Mouse (Mus musculus) heart, embryonic 10.5 days (tissue): ENCODE data around the gene Pnpo. TPM values are rescaled to one million over a fixed set of nuclear protein-coding genes. Genes with fewer than 3 reads are reported as not detected.

ENCODE experiments used
- DNase-seq: peaks from one replicate; pipeline ENCODE4 v3.0.0-alpha.2; 2017; ENCODE audit warnings: low spot score
- H3K27ac ChIP-seq: fragments of 300-500 bp; sonication (generic); 2 replicates; pipeline ENCODE4 v1.5.1; 2016; ENCODE audit warnings: mild to moderate bottlenecking
- H3K27me3 ChIP-seq: fragments of 300-500 bp; sonication (generic); 2 replicates; pipeline ENCODE4 v1.6.1; 2016; ENCODE audit warnings: mild to moderate bottlenecking; ENCODE audit not compliant: poor library complexity, insufficient read depth, severe bottlenecking
- H3K36me3 ChIP-seq: fragments of 300-500 bp; sonication (generic); 2 replicates; pipeline ENCODE4 v1.6.1; 2016; ENCODE audit warnings: mild to moderate bottlenecking, moderate library complexity
- H3K4me1 ChIP-seq: fragments of 300-500 bp; sonication (generic); 2 replicates; pipeline ENCODE4 v1.6.1; 2016; ENCODE audit warnings: mild to moderate bottlenecking
- H3K4me3 ChIP-seq: fragments of 300-500 bp; sonication (generic); 2 replicates; pipeline ENCODE4 v1.5.1; 2016; ENCODE audit warnings: mild to moderate bottlenecking, moderate library complexity
- H3K9me3 ChIP-seq: fragments of 300-500 bp; sonication (generic); 2 replicates; pipeline ENCODE4 v1.6.1; 2016; ENCODE audit warnings: mild to moderate bottlenecking, moderate library complexity
- WGBS: fragments of 180-500 bp; shearing (Covaris S2); methylation state at CpG from one replicate; pipeline ENCODE4 v1.1.7; 2016; 5-methylcytosine and 5-hydroxymethylcytosine counted together
- polyA plus RNA-seq: library from polyadenylated mRNA; unstranded; fragments of >200 nt; fragmentation: Nextera tagmentation; extraction: Ambion mirVana; gene quantifications from 2 replicates; pipeline ENCODE4 v1.2.1, GENCODE M21; 2016

Pnpo gene
- polyA plus RNA-seq, 1 experiment from 2014 or later = 72.6 TPM

DNA sequence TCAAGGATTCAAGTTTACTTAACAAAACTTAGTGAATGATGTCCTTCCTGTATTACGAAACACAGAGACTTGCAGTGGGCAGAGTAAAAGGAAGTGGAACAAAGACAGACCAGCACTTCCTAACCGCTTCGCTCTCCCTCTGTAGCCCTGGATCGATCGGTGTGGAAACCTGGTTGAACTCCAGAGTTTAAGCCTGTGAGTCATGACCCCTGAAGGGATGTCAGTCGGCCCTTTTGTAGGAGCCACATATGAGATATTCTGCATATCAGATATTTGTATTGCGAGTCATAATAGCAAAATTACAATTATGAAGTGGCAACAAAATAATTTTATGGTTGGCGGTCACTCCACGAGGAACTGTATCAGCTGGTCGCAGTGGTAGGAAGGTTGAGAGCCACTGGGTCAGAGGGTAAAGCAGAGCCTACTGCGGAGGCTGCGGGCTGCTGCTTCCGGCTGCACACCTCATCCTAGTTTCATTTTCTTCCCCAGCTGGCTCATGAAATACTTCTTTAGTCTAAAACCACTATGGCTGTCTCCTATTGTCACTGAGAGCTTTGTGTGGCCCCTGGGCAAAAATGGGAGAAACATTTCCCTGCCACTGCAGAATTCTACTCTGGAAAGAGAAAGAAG lies 23.2 kb upstream of the Pnpo start:
- no peak for DNase-seq
- peak overlapping the region; percentile 59 for H3K27ac ChIP-seq
- peaks cover 64% of the 10 kb centered on the region for H3K4me1 ChIP-seq
- H3K36me3 ChIP-seq = peaks cover 14% of the 10 kb centered on the region
- no peaks in the 10 kb centered on the region for H3K9me3 ChIP-seq
- peak overlapping the region; percentile 8; the same call in 1 of the 2 replicates for H3K4me3 ChIP-seq
- 81% methylated on average over 13 of the region's 13 CpGs for WGBS
- no peaks in the 10 kb centered on the region for H3K27me3 ChIP-seq

DNA sequence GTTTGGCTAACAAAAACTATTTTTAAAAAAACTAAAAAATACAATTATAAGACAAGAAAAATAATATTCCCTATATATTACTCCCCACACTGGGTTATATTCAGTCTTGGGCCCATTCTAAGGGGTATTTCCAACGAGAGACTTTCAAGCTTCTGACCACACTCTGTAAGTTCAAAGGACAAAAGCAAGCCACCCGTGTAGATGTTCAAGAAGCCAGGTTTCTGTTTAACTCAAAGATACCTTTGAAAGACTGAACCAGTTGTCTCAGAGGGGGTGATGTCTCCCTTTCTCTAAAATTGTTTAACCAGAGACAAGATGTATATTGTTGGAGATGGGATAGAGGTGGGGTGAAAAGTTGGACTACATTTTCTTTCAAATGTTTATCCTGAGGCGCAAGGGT lies 22.4 kb upstream of the Pnpo start:
- peaks cover 59% of the 10 kb centered on the region for H3K4me1 ChIP-seq
- WGBS = 87% methylated on average over 3 of the region's 3 CpGs

DNA sequence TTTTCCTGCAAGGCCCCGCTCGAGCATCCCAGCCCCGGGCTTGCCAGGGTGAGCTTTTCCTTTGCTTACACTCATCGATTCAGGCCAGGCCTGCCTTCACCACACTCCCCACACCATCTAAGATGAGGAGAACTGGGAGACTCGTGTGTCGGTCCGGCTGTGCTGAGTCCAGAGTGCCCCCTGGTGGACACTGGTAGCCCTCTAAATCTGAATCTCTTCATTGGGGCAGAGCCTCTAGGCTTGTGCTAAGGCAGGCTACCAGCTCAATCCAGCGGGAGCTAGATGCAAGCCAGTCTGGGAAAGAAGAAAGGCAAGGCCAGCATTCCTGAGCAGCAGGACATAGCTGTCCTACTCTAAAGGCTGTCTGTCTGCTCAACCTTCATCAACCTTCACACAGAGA lies 19.8 kb upstream of the Pnpo start:
- Histone ChIP-seq H3K27me3 (no peaks in the 10 kb centered on the region), H3K9me3 (no peaks in the 10 kb centered on the region), H3K27ac (no peak overlapping the region), H3K4me3 (no peak overlapping the region), H3K36me3 (peaks cover 47% of the 10 kb centered on the region), H3K4me1 (peaks cover 38% of the 10 kb centered on the region)
- DNase-seq = peak; percentile 89
- 22% methylated on average over 8 of the region's 8 CpGs for WGBS

More for the DNA sequence above, 22.4 kb upstream of the Pnpo start:
- Histone ChIP-seq H3K4me3 (no peak overlapping the region), H3K9me3 (no peaks in the 10 kb centered on the region), H3K27me3 (no peaks in the 10 kb centered on the region), H3K36me3 (peaks cover 23% of the 10 kb centered on the region), H3K27ac (no peak overlapping the region)
- no peak for DNase-seq

DNA sequence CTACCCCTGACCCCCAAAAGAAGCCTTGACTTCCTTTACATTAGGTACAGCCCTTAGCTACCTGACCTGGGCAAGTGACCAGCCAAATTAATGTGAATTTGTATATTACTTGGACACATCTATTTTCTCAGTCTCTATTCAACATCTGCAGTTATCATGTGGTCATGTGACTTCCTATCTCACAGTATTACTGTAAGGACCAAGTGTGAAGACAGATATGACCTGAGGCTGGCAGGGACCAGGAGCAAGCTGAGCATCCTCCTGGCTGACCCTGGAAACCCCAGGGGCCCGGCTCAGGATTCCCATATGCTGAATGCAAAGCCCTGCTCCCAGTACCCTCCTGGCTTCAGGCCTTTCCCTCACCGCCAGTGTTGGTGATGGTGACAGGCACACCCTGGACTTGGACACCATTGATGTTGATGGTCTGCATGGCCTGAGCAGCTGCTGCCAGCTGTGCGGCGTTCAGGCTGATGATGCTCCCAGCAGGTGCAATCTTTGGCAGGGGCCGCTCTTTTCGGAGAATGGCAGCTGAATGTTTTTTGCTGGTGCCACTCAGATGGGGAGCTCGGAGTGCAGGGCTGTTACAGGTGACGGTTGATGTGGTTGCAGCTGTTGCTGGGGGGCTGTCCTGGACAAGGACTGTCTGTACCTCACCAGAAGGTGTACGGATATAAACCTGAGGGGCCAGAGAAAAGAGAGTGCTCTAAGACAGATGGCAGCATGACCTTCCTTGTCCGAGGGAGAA lies 13.4 kb upstream of the Pnpo start:
- Histone ChIP-seq H3K4me3 (no peak overlapping the region), H3K27ac (no peak overlapping the region)

DNA sequence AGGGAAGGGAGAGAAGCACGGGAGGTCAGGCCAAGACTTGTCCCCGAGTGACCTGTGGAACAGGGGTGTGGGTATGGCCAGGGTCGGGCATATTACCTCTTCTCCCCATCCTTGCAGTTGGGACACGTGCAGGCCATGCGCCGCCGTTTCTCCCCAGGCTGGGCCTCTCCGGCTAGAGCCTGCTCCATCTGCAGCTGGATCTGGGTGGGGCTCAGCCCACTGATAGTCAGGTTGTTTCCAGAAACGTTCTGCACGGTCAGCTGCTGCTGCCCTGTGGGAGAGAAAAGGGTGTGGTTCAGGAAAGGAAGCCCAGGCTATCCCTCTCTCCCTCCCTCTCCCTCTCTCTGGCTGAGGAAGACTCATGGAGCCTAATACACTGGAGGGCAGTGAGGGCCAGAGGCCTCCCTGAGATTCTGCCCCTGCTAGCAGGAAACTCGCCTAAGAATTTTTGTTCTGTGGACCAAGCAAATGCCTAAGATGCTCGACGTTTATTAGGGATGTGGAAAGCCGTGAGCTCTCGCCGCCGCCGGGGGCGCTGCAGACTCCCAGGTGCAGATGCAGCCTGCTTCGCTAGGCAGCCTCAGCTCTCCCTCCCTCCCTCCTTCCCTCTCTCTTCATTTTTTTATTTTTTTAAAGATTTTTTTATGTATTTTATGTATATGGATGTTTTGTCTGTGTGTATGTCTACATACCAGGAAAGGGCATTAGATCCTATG lies 12.4 kb upstream of the Pnpo start:
- H3K4me3 ChIP-seq = no peak overlapping the region
- no peaks in the 10 kb centered on the region for H3K27me3 ChIP-seq
- 60% methylated on average over 20 of the region's 20 CpGs for WGBS
- no peaks in the 10 kb centered on the region for H3K9me3 ChIP-seq
- H3K4me1 ChIP-seq = peaks cover 12% of the 10 kb centered on the region; the same call in 1 of the 2 replicates
- DNase-seq = peak; percentile 90
- peaks cover 97% of the 10 kb centered on the region for H3K36me3 ChIP-seq
- H3K27ac ChIP-seq = peak overlapping the region; percentile 38; the same call in 1 of the 2 replicates

More for the DNA sequence above, 13.4 kb upstream of the Pnpo start:
- Histone ChIP-seq H3K4me1 (peaks cover 16% of the 10 kb centered on the region; the same call in 1 of the 2 replicates), H3K9me3 (no peaks in the 10 kb centered on the region), H3K27me3 (no peaks in the 10 kb centered on the region), H3K36me3 (peaks cover 97% of the 10 kb centered on the region)
- no peak for DNase-seq
- WGBS = 93% methylated on average over 10 of the region's 10 CpGs

DNA sequence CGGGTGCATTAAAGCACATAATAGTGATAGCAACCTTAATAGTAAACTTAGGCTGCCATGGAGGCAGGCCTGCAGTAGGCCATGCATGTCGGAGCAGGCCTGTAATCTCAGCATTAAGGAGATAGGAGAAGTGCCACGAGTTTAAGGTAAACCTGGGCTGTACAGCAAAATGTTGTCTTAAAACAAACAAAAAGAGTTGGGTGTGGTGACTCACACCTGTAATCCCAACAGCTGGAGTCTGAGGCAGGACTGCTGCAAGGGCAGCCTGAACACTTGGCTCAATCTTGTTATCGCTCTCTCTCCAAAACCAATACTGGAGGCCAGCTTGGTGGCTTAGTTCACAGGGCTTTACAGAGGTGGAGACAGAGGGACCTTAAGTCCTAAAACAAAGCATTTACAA lies 11.3 kb upstream of the Pnpo start:
- WGBS = 82% methylated on average over 4 of the region's 4 CpGs
- H3K27me3 ChIP-seq = no peaks in the 10 kb centered on the region
- H3K4me3 ChIP-seq = no peak overlapping the region
- H3K9me3 ChIP-seq = no peaks in the 10 kb centered on the region
- peaks cover 95% of the 10 kb centered on the region for H3K36me3 ChIP-seq
- H3K4me1 ChIP-seq = peaks cover 8% of the 10 kb centered on the region; the same call in 1 of the 2 replicates
- no peak for DNase-seq
- H3K27ac ChIP-seq = peak overlapping the region; percentile 38; the same call in 1 of the 2 replicates

DNA sequence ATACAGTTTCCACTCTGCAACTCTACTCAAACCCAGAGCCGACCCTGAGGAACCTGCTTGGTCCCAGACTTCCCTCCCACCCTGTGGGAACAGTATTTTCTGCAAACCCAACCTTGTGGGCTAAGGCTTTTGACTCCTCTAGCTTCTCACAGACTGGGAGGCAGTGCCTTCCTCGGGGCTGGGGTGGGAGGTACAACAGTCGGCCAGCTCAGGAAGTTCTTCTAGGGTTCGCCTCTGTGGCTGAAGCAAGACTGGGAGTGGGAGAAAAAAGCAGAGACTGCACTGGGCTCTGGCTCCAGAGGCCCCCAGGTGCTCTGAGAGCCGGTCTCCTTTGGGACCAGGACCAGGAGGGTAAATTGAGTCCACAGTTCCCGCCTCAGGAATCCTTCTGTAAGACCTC lies 9.1 kb upstream of the Pnpo start:
- 74% methylated on average over 6 of the region's 6 CpGs for WGBS
- peaks cover 88% of the 10 kb centered on the region for H3K36me3 ChIP-seq
- peak overlapping the region; percentile 25; the same call in 1 of the 2 replicates for H3K27ac ChIP-seq
- H3K4me1 ChIP-seq = peaks cover 13% of the 10 kb centered on the region; the same call in 1 of the 2 replicates
- no peak overlapping the region for H3K4me3 ChIP-seq
- no peak for DNase-seq
- H3K9me3 ChIP-seq = no peaks in the 10 kb centered on the region
- H3K27me3 ChIP-seq = no peaks in the 10 kb centered on the region

DNA sequence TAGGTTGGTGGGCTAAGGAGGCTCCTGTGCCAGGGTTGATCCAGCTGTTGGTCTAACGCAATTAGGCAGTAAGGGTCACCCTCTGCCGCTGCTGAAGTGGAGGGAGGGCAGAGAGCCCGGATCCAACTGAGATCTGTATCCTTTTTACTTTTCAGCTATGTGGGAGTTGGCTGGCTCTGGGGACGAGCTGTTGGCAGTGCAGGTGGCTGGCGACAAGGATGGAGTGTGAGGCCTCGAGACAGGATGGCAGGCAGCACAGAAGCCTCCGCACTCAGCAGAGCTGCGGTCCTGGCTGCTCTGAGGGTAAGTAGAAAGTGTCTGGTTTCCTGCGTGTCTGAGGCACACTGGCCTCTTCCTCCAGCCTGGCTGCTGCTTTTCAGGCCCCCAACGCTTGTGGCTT lies 8.6 kb upstream of the Pnpo start:
- no peak overlapping the region for H3K27ac ChIP-seq
- peaks cover 13% of the 10 kb centered on the region; the same call in 1 of the 2 replicates for H3K4me1 ChIP-seq
- DNase-seq = no peak
- WGBS = 87% methylated on average over 10 of the region's 10 CpGs
- no peaks in the 10 kb centered on the region for H3K9me3 ChIP-seq
- no peak overlapping the region for H3K4me3 ChIP-seq
- no peaks in the 10 kb centered on the region for H3K27me3 ChIP-seq
- peaks cover 84% of the 10 kb centered on the region for H3K36me3 ChIP-seq

DNA sequence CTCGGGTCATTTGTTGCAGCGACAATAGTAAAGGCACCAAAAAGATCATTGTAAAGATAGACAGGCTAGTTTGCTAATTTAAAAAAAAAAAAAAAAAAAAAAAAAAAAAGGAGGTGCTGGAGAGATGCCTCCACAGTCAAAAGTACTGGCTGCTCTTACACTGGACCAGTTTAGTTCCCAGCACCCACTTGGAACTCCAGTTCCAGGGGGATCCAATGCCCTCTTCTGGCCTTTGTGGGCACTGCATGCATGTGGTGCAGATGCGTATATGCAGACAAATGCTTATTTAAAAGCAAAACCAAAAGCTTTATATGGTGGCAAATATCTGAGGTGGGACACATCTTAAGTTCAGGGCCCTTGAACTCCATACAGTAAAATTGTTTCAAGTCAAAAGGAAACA lies 7.0 kb upstream of the Pnpo start:
- Histone ChIP-seq H3K4me3 (no peak overlapping the region), H3K4me1 (peaks cover 19% of the 10 kb centered on the region; the same call in 1 of the 2 replicates), H3K36me3 (peaks cover 67% of the 10 kb centered on the region), H3K27me3 (no peaks in the 10 kb centered on the region), H3K9me3 (no peaks in the 10 kb centered on the region), H3K27ac (no peak overlapping the region)
- 95% methylated on average over 3 of the region's 3 CpGs for WGBS
- DNase-seq = no peak

DNA sequence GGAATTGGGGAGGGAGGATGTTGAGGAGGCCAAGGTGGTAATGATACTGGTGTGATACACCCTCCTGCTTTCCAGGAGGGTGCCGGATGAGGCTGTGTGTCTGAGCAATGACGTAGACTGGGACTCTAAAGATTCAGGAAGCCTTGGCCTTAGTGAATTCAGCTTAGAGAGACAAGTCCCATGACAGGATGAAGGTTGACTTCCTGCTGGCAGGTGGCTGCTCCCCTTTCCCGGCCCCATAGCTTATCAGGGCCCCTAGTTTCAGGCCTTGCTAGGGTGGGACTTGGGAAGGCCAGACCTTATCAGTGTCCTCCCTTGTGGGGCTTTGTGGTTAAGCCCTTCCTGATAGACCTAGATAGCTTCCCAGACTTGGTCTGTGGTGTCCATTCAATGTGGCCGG lies 4.1 kb upstream of the Pnpo start:
- H3K9me3 ChIP-seq = no peaks in the 10 kb centered on the region
- H3K27ac ChIP-seq = peak overlapping the region; percentile 54
- H3K4me3 ChIP-seq = no peak overlapping the region
- DNase-seq = peak; percentile 94
- H3K27me3 ChIP-seq = no peaks in the 10 kb centered on the region
- peaks cover 38% of the 10 kb centered on the region for H3K36me3 ChIP-seq
- 67% methylated on average over 4 of the region's 4 CpGs for WGBS
- H3K4me1 ChIP-seq = peaks cover 27% of the 10 kb centered on the region

DNA sequence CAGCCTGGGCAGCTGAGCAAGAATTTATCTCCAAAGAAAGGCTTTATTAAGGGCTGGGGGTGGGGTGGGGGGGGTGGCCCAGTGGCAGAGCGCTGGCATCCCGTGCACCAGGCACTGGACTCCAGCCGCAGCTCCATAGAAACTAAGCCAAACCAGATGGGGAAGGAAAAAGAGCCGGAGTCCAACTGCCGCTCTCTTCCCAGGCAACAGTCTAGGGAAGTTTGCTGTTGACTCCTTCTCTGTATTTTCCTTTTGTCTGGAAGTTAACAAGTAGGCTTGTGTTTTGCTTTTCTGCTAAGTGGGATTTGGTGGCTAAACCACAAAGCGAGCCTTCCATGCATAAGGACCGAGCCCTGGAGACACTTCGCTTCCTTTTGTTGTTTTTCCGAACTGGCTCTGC lies 2.7 kb upstream of the Pnpo start:
- Histone ChIP-seq H3K4me3 (peak overlapping the region; percentile 72), H3K27ac (peak overlapping the region; percentile 56; the same call in 1 of the 2 replicates), H3K4me1 (peaks cover 27% of the 10 kb centered on the region), H3K9me3 (no peaks in the 10 kb centered on the region), H3K36me3 (peaks cover 26% of the 10 kb centered on the region), H3K27me3 (no peaks in the 10 kb centered on the region)
- 77% methylated on average over 9 of the region's 9 CpGs for WGBS
- no peak for DNase-seq

DNA sequence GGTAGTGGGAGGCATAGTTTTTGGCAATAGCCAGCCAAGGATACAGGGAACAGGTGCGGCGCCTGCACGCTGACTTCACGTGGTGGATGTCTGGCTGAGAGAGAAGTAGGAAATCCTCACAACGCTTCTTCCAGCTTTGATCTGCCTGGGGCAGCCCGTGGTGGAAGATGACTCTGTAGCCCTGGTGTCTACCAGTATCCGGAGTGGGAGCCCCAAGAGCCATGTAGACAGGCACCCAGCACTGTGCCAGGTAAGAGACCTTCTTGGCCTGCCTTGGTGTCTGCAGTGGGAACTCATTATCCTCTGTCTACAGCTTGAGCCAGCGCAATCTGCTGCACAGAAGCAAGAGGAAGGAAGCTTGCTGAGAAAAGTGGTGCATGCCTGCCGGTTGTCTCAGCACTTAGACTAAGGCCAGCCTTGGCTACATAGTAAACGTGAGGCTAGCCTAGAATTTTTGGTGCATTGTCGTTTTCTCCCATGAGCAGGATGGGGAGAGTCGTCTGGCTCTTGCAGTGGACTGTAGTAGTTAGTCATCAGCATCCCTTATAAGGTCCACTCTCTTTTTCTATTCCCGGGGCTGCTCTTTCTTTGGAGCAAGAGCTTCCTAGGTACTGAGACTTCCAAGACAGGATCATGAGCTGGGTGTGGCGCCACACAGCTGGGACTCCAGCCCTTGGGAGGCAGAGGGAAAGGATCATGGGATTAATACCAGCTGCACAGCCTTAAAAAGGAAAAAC lies 1.2 kb upstream of the Pnpo start:
- no peak for DNase-seq
- Histone ChIP-seq H3K4me1 (peaks cover 27% of the 10 kb centered on the region), H3K36me3 (peaks cover 23% of the 10 kb centered on the region), H3K4me3 (peak overlapping the region; percentile 72), H3K27ac (peak overlapping the region; percentile 88), H3K27me3 (no peaks in the 10 kb centered on the region), H3K9me3 (no peaks in the 10 kb centered on the region)
- WGBS = 74% methylated on average over 14 of the region's 14 CpGs
